Mouse (Mus musculus) MEL (cell line): ENCODE data around the gene Rbmx. TPM values are rescaled to one million over a fixed set of nuclear protein-coding genes. Genes with fewer than 3 reads are reported as not detected.

ENCODE experiments used
- DNase-seq: peaks from one replicate; pipeline ENCODE4 v3.0.0; 2011; ENCODE audit warnings: low read depth, low spot score
- H3K27ac ChIP-seq: 2 replicates; pipeline ENCODE4 v1.5.1; 2012; ENCODE audit warnings: low read depth, mild to moderate bottlenecking, control low read depth, low read length, moderate library complexity; ENCODE audit not compliant: control insufficient read depth
- H3K27me3 ChIP-seq, 2 experiments: fragments of 150-350 bp in 1 of 2; sonication (generic) in 1 of 2; 2 replicates each; pipeline ENCODE4 v1.6.1; 2012; ENCODE audit warnings: low read length in 2 of 2, mild to moderate bottlenecking in 2 of 2, improper control_type of control experiment in 1 of 2, moderate library complexity in 1 of 2; ENCODE audit not compliant: insufficient read depth in 2 of 2, control insufficient read depth in 1 of 2
- H3K36me3 ChIP-seq, 2 experiments: 2 replicates each; pipeline ENCODE4 v1.6.1; 2012 to 2014; ENCODE audit warnings: low read length in 2 of 2, improper control_type of control experiment in 1 of 2, inconsistent platforms in 1 of 2, mild to moderate bottlenecking in 1 of 2; ENCODE audit not compliant: insufficient read depth in 2 of 2, control insufficient read depth in 1 of 2
- H3K4me1 ChIP-seq, 2 experiments: fragments of 150-350 bp in 1 of 2; sonication (generic) in 1 of 2; 2 replicates each; pipeline ENCODE4 v1.6.1; 2012; ENCODE audit warnings: low read length in 2 of 2, improper control_type of control experiment in 1 of 2, mild to moderate bottlenecking in 1 of 2; ENCODE audit not compliant: insufficient read depth in 2 of 2, control insufficient read depth in 1 of 2
- H3K4me3 ChIP-seq, 2 experiments: fragments of 150-350 bp in 1 of 2; sonication (generic) in 1 of 2; 2 replicates each; pipeline ENCODE4 v1.5.1; 2012; ENCODE audit warnings: low read depth in 2 of 2, low read length in 2 of 2, mild to moderate bottlenecking in 2 of 2, moderate library complexity in 2 of 2, control low read depth in 1 of 2, improper control_type of control experiment in 1 of 2; ENCODE audit not compliant: control insufficient read depth in 1 of 2, insufficient read depth in 1 of 2
- H3K79me2 ChIP-seq: 2 replicates; pipeline ENCODE4 v1.6.1; 2012; ENCODE audit warnings: mild to moderate bottlenecking, low read length, moderate library complexity; ENCODE audit not compliant: control insufficient read depth, poor library complexity, insufficient read depth
- H3K9ac ChIP-seq: 2 replicates; pipeline ENCODE4 v1.6.1; 2012; ENCODE audit warnings: low read depth, mild to moderate bottlenecking, control low read depth, low read length, moderate library complexity; ENCODE audit not compliant: control insufficient read depth, poor library complexity, severe bottlenecking
- H3K9me3 ChIP-seq: fragments of 150-350 bp; sonication (generic); replicated peaks from 2 replicates; pipeline ENCODE4 v1.6.1; 2012; ENCODE audit warnings: mild to moderate bottlenecking, low read length, improper control_type of control experiment, moderate library complexity; ENCODE audit not compliant: insufficient read depth
- CHD1 ChIP-seq: IDR thresholded peaks from 2 replicates; pipeline ENCODE4 v1.6.1; 2012; ENCODE audit warnings: low read depth, mild to moderate bottlenecking, inconsistent platforms, low read length, improper control_type of control experiment
- CHD2 ChIP-seq: IDR thresholded peaks from 2 replicates; pipeline ENCODE4 v1.6.1; 2011; ENCODE audit warnings: low read length, improper control_type of control experiment
- CTCF ChIP-seq, 3 experiments: IDR thresholded peaks in 2 of 3; conservative IDR thresholded peaks in 1 of 3; 2 replicates each; pipeline ENCODE4 v1.5.1; 2011 to 2012; ENCODE audit warnings: low read length in 3 of 3, low read depth in 2 of 3, mild to moderate bottlenecking in 2 of 3, improper control_type of control experiment in 1 of 3, inconsistent platforms in 1 of 3, mixed read lengths in 1 of 3, moderate library complexity in 1 of 3; ENCODE audit not compliant: control insufficient read depth in 1 of 3, insufficient read depth in 1 of 3, poor library complexity in 1 of 3, severe bottlenecking in 1 of 3
- ELF1 ChIP-seq: IDR thresholded peaks from 2 replicates; pipeline ENCODE4 v1.6.1; 2014; ENCODE audit warnings: low read depth, mild to moderate bottlenecking, inconsistent platforms, low read length, improper control_type of control experiment, moderate library complexity
- HCFC1 ChIP-seq: IDR thresholded peaks from 2 replicates; pipeline ENCODE4 v1.6.1; 2012; ENCODE audit warnings: low read depth, mild to moderate bottlenecking, inconsistent platforms, low read length, improper control_type of control experiment, moderate library complexity
- JUND ChIP-seq: IDR thresholded peaks from 2 replicates; pipeline ENCODE4 v1.6.1; 2011; ENCODE audit warnings: low read depth, mild to moderate bottlenecking, improper control_type of control experiment, low read length
- KAT2A ChIP-seq: conservative IDR thresholded peaks from 2 replicates; pipeline ENCODE4 v1.6.1; 2012; ENCODE audit warnings: low read depth, low read length, improper control_type of control experiment, inconsistent platforms
- MAFK ChIP-seq: IDR thresholded peaks from 2 replicates; pipeline ENCODE4 v1.6.1; 2011; ENCODE audit warnings: low read depth, mild to moderate bottlenecking, low read length, improper control_type of control experiment, borderline replicate concordance
- MEF2A ChIP-seq: IDR thresholded peaks from 2 replicates; pipeline ENCODE4 v1.6.1; 2014; ENCODE audit warnings: low read depth, mild to moderate bottlenecking, inconsistent platforms, low read length, improper control_type of control experiment; ENCODE audit not compliant: poor library complexity, insufficient replicate concordance, severe bottlenecking; ENCODE audit errors: extremely low read depth
- MYB ChIP-seq: IDR thresholded peaks from 2 replicates; pipeline ENCODE4 v1.6.1; 2011; ENCODE audit warnings: mild to moderate bottlenecking, low read depth, low read length, improper control_type of control experiment
- NELFE ChIP-seq: IDR thresholded peaks from 2 replicates; pipeline ENCODE4 v1.6.1; 2011; ENCODE audit warnings: low read depth, low read length, improper control_type of control experiment
- RCOR1 ChIP-seq: IDR thresholded peaks from 2 replicates; pipeline ENCODE4 v1.6.1; 2012; ENCODE audit warnings: low read depth, mild to moderate bottlenecking, inconsistent platforms, low read length, improper control_type of control experiment
- SIN3A ChIP-seq: IDR thresholded peaks from 2 replicates; pipeline ENCODE4 v1.6.1; 2012; ENCODE audit warnings: low read length, improper control_type of control experiment, inconsistent platforms
- TAL1 ChIP-seq: IDR thresholded peaks from 2 replicates; pipeline ENCODE4 v1.6.1; 2012; ENCODE audit warnings: mild to moderate bottlenecking, inconsistent platforms, low read length, moderate library complexity, mixed read lengths
- TBP ChIP-seq: IDR thresholded peaks from 2 replicates; pipeline ENCODE4 v1.8.0; 2011; ENCODE audit warnings: low read depth, low read length, improper control_type of control experiment
- UBTF ChIP-seq: IDR thresholded peaks from 2 replicates; pipeline ENCODE4 v1.6.1; 2012; ENCODE audit warnings: low read depth, mild to moderate bottlenecking, inconsistent platforms, low read length, improper control_type of control experiment, moderate library complexity, borderline replicate concordance; ENCODE audit not compliant: insufficient read depth
- USF1 ChIP-seq: IDR thresholded peaks from 2 replicates; pipeline ENCODE4 v1.6.1; 2014; ENCODE audit warnings: low read depth, mild to moderate bottlenecking, inconsistent platforms, low read length, improper control_type of control experiment, moderate library complexity
- USF2 ChIP-seq, 2 experiments: IDR thresholded peaks; 2 replicates each; pipeline ENCODE4 v1.6.1; 2011 to 2012; ENCODE audit warnings: improper control_type of control experiment in 2 of 2, low read length in 2 of 2, borderline replicate concordance in 1 of 2, inconsistent platforms in 1 of 2, low read depth in 1 of 2, mild to moderate bottlenecking in 1 of 2; ENCODE audit not compliant: insufficient read depth in 1 of 2
- ZKSCAN1 ChIP-seq: IDR thresholded peaks from 2 replicates; pipeline ENCODE4 v1.6.1; 2012; ENCODE audit warnings: low read depth, mild to moderate bottlenecking, inconsistent platforms, low read length, improper control_type of control experiment, moderate library complexity
- ZMIZ1 ChIP-seq: IDR thresholded peaks from 2 replicates; pipeline ENCODE4 v1.6.1; 2012; ENCODE audit warnings: low read depth, mild to moderate bottlenecking, inconsistent platforms, low read length, improper control_type of control experiment, moderate library complexity
- ZNF384 ChIP-seq: IDR thresholded peaks from 2 replicates; pipeline ENCODE4 v1.6.1; 2012; ENCODE audit warnings: low read depth, mild to moderate bottlenecking, inconsistent platforms, low read length, improper control_type of control experiment
- polyA plus RNA-seq, 2 experiments: library from polyadenylated mRNA; stranded (reverse) in 1 of 2; unstranded in 1 of 2; fragments of >175 nt in 1 of 2; fragments of >200 nt in 1 of 2; gene quantifications; 2 replicates each; pipeline versions ENCODE4 v1.2.1 to v1.2.4; 2012; ENCODE audit warnings: low replicate concordance in 2 of 2, low read depth in 1 of 2; ENCODE audit not compliant: insufficient read length in 2 of 2, insufficient read depth in 1 of 2, missing spikeins in 1 of 2
- total RNA-seq: library from RNA; depleted of rRNA; stranded (reverse); fragments of 300-350 nt; gene quantifications from 2 replicates; pipeline ENCODE4 v1.2.3, GENCODE M21; 2012; rRNA removed

Rbmx gene
- total and polyA plus RNA-seq, 3 experiments, result 35.6 to 61.1 (median 53.1) TPM

- no peak for DNase-seq
- Histone ChIP-seq H3K79me2 (no peaks in the 10 kb centered on the region), H3K4me1 (no peaks in the 10 kb centered on the region), H3K36me3 (no peaks in the 10 kb centered on the region), H3K9me3 (no peaks in the 10 kb centered on the region), H3K4me3 (no peak overlapping the region), H3K27ac (no peak overlapping the region), H3K27me3 (no peaks in the 10 kb centered on the region), H3K9ac (no peak overlapping the region)
- TF ChIP-seq RCOR1 (no peak), TAL1 (no peak), ELF1 (no peak), ZMIZ1 (no peak), JUND (no peak), MEF2A (no peak), HCFC1 (no peak), TBP (no peak), MAFK (no peak), KAT2A (no peak), SIN3A (no peak), CTCF (IDR thresholded peaks at IDR 0.05 in 2 of 3, conservative IDR thresholded peaks at IDR 0.05 in 1 of 3; ENCODE audit: control insufficient read depth in 1 of 3, insufficient read depth in 1 of 3, low read depth in 2 of 3, low read length in 3 of 3, poor library complexity in 1 of 3, severe bottlenecking in 1 of 3) (no peak), ZNF384 (no peak), UBTF (no peak), USF2 (IDR thresholded peaks at IDR 0.05; ENCODE audit: borderline replicate concordance in 1 of 2, insufficient read depth in 1 of 2, low read depth in 1 of 2, low read length in 2 of 2) (no peak), ZKSCAN1 (no peak), CHD1 (no peak), NELFE (no peak), USF1 (no peak), CHD2 (no peak)
Observed at GRCm38 (mm10) chrX:57336958-57337357, 55.9 kb downstream of the Rbmx start.

- Histone ChIP-seq H3K27me3 (no peaks in the 10 kb centered on the region), H3K79me2 (no peaks in the 10 kb centered on the region), H3K9me3 (no peaks in the 10 kb centered on the region), H3K36me3 (no peaks in the 10 kb centered on the region), H3K27ac (no peak overlapping the region), H3K9ac (no peak overlapping the region), H3K4me3 (no peak overlapping the region), H3K4me1 (no peaks in the 10 kb centered on the region)
- TF ChIP-seq JUND (no peak), MYB (no peak), CHD1 (no peak), USF1 (no peak)
- no peak for DNase-seq
Observed at GRCm38 (mm10) chrX:57335313-57335712, 57.5 kb downstream of the Rbmx start.

Other genes with a start within 250 kb of the Rbmx start
- not detected in 2 replicates for gene Cd40lg, start 180.9 kb downstream of the Rbmx start, total RNA-seq
- gene Cd40lg, start 180.9 kb downstream of the Rbmx start, polyA plus RNA-seq, result not detected
- 1.1 and 1.9 TPM in 2 replicates for gene Arhgef6, start 54.3 kb downstream of the Rbmx start, total RNA-seq
- gene Arhgef6, start 54.3 kb downstream of the Rbmx start, polyA plus RNA-seq, result 1 to 10 TPM in 1 of 2 experiments, not detected in 1; 3.3 TPM
- gene Gm364, start 16.1 kb upstream of the Rbmx start, total RNA-seq, result not detected in 2 replicates
- gene Gm364, start 16.1 kb upstream of the Rbmx start, polyA plus RNA-seq, result not detected
- gene Gpr101, start 110.7 kb upstream of the Rbmx start, total RNA-seq, result not detected in 2 replicates
- not detected for gene Gpr101, start 110.7 kb upstream of the Rbmx start, polyA plus RNA-seq